Mouse (Mus musculus): ENCODE measurements around the gene Ufd1.
"Not testable (repeated sequence)": the region's sequence is repeated elsewhere in the genome, so short reads cannot be mapped to it uniquely, and the experiment has no call there.

The Ufd1 gene

GRCm38 (mm10) chr16:18812385-18812910, 869 bp downstream of the Ufd1 start:
- DNase-seq: no peak

- no peak for DNase-seq
These were observed 10.8 kb downstream of the Ufd1 start for GRCm38 (mm10) chr16:18822356-18822755.

- no peak for DNase-seq
These were observed 11.3 kb downstream of the Ufd1 start for GRCm38 (mm10) chr16:18822925-18823324.

GRCm38 (mm10) chr16:18828630-18829029, 17.1 kb downstream of the Ufd1 start:
- DNase-seq: no peak

- DNase-seq: peak; percentile 83
These were observed 17.5 kb downstream of the Ufd1 start for GRCm38 (mm10) chr16:18829102-18829501.

- no peak for DNase-seq
These were observed 21.9 kb downstream of the Ufd1 start for GRCm38 (mm10) chr16:18833486-18833885.

GRCm38 (mm10) chr16:18836073-18836467, 24.5 kb downstream of the Ufd1 start:
- no peak for DNase-seq

GRCm38 (mm10) chr16:18836468-18837208, 25.1 kb downstream of the Ufd1 start, which contains the start of the genes 2510002D24Rik and Gm28539:
TSS of gene 2510002D24Rik (plus strand) at chr16:18836578.
TSS of gene Gm28539 (plus strand) at chr16:18836584.
- peak; percentile 100 for DNase-seq

- DNase-seq: peak; percentile 93
These were observed 26.8 kb downstream of the Ufd1 start for GRCm38 (mm10) chr16:18838346-18838745.

GRCm38 (mm10) chr16:18846301-18846820, 34.8 kb downstream of the Ufd1 start:
- no peak for DNase-seq

GRCm38 (mm10) chr16:18849521-18850190, 38.1 kb downstream of the Ufd1 start:
- not testable (repeated sequence) for DNase-seq

- DNase-seq: peak; percentile 90
These were observed 47.0 kb downstream of the Ufd1 start for GRCm38 (mm10) chr16:18858551-18858950.

GRCm38 (mm10) chr16:18860186-18860585, 48.6 kb downstream of the Ufd1 start:
- DNase-seq: peak; percentile 97

GRCm38 (mm10) chr16:18870495-18870894, 58.9 kb downstream of the Ufd1 start:
- DNase-seq: peak; percentile 36

GRCm38 (mm10) chr16:18876091-18876441, 64.5 kb downstream of the Ufd1 start:
- DNase-seq: no peak

- DNase-seq: peak; percentile 100
These were observed 65.1 kb downstream of the Ufd1 start, which contains the start of the genes Mrpl40 and Hira for GRCm38 (mm10) chr16:18876442-18877308. TSS of gene Mrpl40 (minus strand) at chr16:18876862. TSS of gene Hira (plus strand) at chr16:18877037.

GRCm38 (mm10) chr16:18877386-18878090, 66.0 kb downstream of the Ufd1 start:
- no peak for DNase-seq

- peak; percentile 86 for DNase-seq
These were observed 66.6 kb downstream of the Ufd1 start for GRCm38 (mm10) chr16:18878091-18878720.

- DNase-seq: no peak
These were observed 72.5 kb downstream of the Ufd1 start for GRCm38 (mm10) chr16:18884044-18884443.
